Mouse (Mus musculus): ENCODE measurements around the gene Nhsl2.

The Nhsl2 gene

GRCm38 (mm10) chrX:102051225-102051624 is 202.0 kb downstream of the Nhsl2 start:
- no peak for DNase-seq (ENCODE audit: low spot score)

DNA sequence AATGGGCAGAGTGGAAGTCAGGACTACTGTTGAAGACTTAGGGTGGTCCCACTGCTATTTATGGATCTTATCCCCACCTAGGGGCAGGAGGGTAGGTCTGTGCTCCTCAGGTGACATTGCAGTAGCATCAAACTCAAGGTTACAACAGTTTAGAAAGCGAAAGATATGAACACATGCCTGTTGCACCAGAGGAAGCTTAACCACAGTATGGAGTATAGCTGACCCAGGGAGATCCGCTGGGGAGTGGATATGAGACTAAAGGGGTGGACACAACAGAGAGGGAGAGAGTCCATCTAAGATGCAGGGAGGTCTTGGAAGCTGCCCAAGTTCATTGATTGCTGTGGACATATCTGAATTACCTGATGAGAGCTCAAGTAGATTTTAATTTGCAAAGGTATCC is 204.2 kb downstream of the Nhsl2 start:
- DNase-seq (ENCODE audit: low spot score), result no peak

DNA sequence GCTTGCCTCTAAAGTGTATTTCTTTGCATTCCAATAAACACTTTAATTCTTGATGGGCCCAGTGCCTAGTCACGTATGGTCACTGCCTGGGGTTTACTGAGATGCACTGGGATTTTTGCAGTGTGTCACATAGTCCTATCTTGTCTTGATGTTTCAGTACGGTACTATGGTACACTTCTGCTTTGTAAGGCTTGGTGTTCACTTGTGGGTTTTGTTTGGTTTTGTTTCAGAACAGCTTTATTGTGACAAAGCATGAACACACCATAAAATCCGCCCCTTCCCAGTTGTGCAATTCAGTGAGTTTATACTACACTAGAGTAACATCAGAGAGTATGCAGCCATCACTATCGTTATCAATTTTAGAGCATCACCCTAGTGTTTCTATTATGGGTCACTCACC is 204.8 kb downstream of the Nhsl2 start:
- DNase-seq (ENCODE audit: low spot score), result no peak

- no peak for DNase-seq (ENCODE audit: low spot score)
Measured at GRCm38 (mm10) chrX:102059437-102059836, 210.3 kb downstream of the Nhsl2 start.

- DNase-seq (ENCODE audit: low spot score), result no peak
Measured at GRCm38 (mm10) chrX:102060243-102060642, 211.1 kb downstream of the Nhsl2 start.

DNA sequence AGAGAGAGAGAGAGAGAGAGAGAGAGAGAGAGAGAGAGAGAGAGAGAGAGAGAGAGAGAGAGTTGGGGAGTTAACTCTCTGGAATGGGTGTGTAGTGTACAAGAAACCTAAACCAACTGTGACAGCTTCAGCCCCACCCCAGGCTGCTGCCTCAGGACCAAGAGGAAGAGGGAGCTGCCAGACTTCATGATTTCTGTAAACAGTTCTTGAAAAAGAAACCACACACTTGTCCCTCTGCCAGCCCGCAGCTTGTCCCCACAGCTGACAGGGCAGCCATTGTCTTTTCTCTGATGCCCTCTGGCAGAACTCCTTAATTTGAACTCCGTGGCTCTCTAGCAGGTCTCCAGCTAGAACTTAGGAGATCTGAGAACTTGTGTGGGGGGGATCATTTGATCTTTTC is 211.7 kb downstream of the Nhsl2 start:
- DNase-seq (ENCODE audit: low spot score), result no peak

DNA sequence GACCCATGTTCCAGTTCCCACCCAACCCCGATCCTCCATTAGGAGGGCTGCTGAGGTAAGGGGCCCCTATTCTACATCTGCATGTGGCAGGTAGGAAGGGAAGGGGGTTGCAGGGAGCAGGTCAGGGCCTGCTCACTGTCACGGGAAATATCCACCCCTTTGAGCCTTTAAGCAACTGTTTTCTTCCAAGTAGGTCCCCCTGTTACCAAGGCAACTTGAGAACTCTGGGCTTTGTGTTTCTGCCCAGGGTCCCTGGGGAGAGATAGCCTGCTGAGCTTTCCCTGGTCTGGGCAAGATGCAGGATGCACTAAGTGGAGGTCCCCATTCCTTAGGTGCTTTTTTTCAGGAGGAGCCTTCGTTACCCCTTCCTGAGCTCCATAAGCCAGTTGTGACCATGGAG is 214.9 kb downstream of the Nhsl2 start:
- no peak for DNase-seq (ENCODE audit: low spot score)

DNA sequence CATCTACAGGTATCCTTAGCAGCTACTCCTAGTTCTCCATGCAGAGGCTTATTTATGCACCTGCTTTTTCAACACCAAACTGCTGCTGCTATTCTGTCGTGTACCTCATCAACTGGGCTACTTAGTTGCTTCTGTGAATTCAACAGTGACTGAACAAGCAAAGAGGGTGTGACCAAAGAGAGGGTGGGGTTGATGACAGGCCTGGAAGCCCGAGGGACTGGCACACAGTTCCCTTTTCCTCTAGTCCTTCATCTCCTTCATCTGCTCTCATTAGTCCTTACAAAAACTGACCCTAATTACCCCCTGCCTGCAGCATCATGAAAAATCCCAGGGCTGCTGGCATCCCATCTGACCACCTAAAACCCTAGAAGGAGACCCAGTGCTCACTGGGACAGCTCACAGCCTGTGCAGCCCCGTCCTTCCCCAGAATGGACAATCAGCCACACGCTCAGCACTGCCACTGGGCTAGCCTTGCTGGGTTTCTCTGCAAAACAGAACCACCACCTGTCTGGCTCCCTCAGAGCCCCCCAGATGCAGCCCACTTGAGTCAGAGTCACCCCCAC is 216.1 kb downstream of the Nhsl2 start:
- DNase-seq (ENCODE audit: low spot score), result no peak

DNA sequence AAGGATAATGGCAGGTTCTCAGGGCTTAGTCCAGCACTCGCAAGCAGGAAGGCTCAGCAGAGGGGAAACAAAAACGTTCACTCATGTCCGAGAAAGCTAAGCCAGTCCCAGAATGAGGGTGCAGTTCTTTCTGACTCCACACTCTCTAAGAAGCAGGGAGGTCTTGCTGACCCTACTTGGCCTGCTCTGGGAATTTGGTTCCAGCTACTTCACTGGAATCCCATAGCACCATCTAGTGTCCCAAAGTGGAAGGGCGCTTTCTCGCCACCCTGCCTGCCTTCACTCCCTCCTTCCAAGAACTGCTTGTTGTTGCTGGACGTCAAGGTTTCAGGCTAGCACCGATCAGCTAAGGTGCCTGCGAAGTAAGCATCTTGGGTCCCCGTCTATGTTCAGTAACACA is 216.9 kb downstream of the Nhsl2 start:
- peak; percentile 46 for DNase-seq (ENCODE audit: low spot score)

DNA sequence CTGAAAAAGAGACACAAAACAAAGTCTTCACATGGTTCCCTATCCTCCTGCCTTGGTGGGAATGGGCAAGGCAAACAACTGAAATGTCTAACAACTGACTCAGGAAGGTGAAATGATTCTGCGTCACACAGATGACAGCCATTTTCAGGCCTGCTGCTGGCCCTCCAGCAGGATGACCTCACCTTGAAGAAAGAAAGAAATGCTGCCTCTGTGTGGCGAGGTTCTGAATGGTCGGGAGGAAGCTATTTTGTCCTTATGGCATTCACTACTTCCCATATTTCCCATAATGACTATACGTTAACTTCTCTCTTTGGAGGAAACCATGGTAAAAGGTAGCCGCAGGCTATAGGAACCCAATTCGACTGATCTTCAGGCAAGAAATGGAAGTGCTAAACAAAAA is 217.9 kb downstream of the Nhsl2 start:
- no peak for DNase-seq (ENCODE audit: low spot score)

DNA sequence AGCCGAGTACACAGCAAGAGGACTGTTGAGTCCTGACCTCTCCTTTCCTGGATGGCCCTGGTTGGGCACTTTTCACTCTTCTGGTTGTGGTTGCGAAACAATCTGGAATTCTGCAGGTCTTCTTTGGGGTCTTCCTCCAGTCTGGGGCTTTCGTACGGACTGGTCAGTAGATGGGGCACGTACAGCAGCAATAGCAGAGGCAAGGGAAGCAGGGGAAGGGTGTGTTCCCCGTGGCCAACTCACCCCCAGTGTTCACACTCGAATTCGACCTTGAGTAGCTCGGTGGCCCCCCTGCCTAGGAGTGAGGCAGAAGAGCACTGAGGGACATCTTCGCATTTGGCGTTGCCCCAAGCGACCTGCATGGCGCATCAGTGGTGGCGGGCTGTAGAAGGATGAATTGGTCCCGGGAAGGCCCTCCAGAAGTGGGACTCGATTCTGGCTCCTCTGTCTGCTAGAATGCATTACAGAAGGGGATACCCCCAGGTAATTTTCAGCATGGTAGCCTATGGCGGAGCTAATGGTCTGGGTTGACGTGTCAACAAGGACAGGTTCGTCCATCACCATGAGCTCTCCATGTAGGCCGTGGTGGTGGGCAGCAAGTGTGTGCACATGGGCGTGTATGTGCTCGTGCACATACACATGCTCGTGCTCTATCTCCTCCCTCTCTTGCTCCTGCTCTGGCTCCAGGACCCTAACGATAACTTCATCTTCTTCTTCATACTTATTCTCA is 219.8 kb downstream of the Nhsl2 start:
- DNase-seq (ENCODE audit: low spot score), result no peak

GRCm38 (mm10) chrX:102070591-102071471 is 221.6 kb downstream of the Nhsl2 start, which contains the start of gene Rtl5:
Gene Rtl5 (minus strand): TSS chrX:102071304.
- no peak for DNase-seq (ENCODE audit: low spot score)

DNA sequence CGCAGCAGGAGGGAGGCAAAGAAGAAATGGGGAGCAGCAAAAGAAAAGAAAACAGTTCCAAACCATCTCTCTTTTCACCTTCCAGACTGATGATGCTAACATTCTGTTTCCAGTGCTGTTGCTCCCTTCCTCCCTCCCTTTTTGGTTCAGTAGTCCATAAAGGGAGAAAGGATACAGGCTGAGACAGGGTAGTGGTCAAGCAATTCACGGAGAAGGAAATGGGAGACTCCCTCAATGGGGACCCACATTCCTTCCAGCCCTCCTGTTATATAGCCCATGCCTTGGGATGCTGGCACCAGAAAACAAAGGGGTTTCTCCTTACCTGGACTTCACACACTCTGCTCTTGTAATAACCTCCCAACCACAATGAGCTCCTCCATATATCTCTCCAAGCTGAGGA is 222.3 kb downstream of the Nhsl2 start:
- no peak for DNase-seq (ENCODE audit: low spot score)

DNA sequence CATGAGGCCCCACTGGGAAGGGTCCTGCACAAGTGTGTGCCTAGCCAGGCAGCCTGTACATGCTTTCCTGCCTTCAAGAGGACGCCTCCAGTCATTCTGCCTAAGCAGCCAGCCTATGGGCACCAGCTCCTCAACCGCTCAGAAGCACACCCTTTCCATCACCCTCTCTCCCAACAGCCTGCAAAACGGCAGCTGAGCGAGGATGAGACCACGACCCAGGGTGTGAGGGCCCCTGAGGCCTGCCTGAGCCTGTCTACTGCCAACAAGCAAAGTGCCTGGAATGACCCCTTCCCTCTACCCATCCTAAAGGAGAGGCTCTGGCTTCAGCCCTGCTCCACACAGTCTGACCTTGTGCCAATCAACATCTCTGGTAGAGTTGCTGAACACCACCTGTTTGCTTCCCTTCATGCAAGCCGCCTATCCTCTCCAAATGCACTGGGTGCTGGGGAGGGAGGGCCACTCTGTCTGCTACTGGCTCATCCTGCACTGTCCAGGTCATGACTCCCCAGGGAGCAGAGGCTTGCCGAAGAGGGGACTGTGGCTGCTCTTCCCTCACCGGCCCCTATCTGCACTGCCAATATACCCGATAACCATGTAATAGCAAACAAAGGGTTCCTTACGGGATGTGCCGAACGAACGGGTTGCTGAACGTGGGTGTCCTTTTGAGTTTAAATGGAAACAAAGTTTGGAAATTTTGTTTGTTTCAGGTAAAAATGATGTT is 224.6 kb downstream of the Nhsl2 start:
- no peak for DNase-seq (ENCODE audit: low spot score)

- no peak for DNase-seq (ENCODE audit: low spot score)
Measured at GRCm38 (mm10) chrX:102074435-102074834, 225.2 kb downstream of the Nhsl2 start.

DNA sequence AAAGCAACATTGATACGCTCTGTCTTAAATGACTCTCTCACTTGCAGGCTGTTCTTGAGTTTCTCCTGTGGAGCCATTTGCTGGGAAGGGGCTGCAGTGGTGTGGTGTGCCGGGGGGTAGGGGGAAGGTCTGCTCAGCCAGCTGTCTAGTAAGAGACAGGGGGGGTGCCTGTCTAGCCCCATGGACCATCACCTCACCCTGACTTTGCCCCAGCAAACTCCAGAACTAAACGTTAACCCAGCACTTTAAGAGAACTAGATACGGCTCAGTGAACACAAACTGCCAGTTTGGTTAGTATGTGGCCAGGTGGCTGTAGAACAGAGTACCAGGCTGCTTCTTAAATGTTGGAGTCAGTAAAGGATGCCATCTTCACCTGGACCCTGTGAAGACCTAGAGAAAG is 226.0 kb downstream of the Nhsl2 start:
- no peak for DNase-seq (ENCODE audit: low spot score)

DNA sequence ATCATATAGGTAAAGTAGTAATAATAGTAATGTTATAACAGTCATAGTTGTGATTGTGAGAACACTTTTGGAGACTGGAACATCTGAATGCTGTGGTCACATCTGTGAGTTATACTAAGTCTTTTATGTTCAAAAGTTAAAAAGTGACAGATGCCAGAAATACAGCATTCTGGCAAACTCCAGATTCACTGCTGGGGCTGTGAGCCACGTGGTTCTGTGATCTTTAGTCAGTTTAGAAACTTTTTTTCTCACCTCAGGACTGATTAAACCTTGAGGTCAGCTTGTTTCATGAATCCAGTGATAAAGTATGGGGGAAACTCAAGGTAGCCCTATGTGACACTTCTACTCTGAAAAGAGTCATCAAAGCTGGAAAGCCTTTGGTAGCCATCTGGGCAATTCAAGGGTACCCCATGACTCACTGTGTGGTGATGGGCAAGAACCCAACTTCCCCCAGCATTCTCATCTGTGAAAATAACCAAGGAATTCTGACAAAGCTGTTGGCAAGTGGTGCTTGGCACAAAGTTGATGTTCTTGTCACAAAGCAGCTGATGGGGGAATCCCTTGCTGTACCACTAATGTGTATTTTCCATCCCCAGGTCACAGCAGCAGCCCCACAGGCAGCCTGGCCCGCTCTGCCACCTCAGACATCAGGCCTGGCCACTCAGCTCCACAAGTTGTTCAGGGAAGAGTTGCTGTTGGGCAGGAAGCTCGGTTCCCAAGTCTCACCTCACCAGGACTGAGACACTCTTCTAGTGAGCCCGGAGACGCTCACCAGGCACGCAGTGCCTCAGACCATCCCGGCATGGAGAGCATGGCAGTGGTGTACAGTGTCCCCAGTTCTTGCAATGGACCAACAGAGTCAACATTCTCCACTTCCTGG is 227.9 kb downstream of the Nhsl2 start:
- DNase-seq (ENCODE audit: low spot score), result no peak

DNA sequence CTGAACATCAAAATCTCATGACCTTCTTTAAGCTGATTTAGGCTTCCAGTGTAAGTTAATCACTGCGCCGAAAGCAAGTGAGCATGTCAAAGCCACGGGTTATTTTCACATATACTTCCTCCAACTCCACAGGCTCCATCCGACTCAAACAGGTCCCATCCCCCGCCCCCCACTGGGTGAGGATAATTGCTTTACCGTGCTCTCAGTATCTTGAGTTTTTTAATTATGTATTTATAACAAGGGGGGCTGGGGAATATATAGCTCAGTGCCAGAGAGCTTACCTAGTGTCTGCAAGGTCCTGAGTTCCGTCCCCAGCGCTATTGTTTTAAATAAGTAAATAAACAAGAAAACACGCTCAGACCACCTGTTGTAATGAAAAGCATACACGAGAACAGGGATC is 231.9 kb downstream of the Nhsl2 start:
- no peak for DNase-seq (ENCODE audit: low spot score)

- no peak for DNase-seq (ENCODE audit: low spot score)
Measured at GRCm38 (mm10) chrX:102081573-102082279, 232.5 kb downstream of the Nhsl2 start.

- no peak for DNase-seq (ENCODE audit: low spot score)
Measured at GRCm38 (mm10) chrX:102082340-102082739, 233.2 kb downstream of the Nhsl2 start.

All from layer of hippocampus, adult 9-10 months (tissue).